21 mouse cellular contexts compared by ENCODE assay signal in the genomic region with DNA sequence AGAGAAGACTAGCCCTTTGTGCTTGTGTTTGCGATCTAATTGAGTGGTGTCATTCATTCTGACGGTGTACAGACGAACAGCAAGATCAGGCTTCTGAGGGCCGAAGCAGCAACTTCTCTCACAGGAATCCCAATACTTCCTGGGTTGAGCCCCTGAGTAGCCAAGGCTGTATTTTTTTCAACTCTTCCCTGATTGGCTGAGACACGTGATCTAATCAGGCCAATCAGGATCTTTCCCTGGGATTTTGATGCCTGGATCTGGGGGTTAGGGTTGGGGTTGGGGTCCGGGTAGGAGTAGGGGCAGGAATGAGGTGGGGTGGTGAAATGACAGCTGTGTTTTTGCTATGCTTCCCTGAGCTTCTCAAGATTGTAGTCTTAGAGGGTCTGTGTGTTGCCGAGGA. TPM values are rescaled to one million over a fixed set of nuclear protein-coding genes. Genes with fewer than 3 reads are reported as not detected.
DNase-seq lines count a peak whose midpoint lies in the region; ATAC-seq and TF ChIP-seq lines count a peak whose summit lies in the region.
"Had no signal": no experiment of that assay in that cellular context is flagged by ENCODE, and none has a peak within 500 bp of the region (broad histone marks: within the 10 kb centered on the region; RNA-seq: fewer than 3 reads in every experiment).

No protein-coding gene starts in this region.

- WGBS in midbrain, embryonic 14.5 days = 87% methylated on average over 7 of the region's 7 CpGs

- in situ Hi-C loops in ES-E14 (cut with MboI; ENCODE audit: low sequenced_read_pairs in 2 of 2, unreplicated experiment in 2 of 2) = no loop called here

- no peaks in the 10 kb centered on the region for H3K27me3 ChIP-seq in midbrain, embryonic 14.5 days (ENCODE audit: control insufficient read depth, insufficient read depth, low read length)
- H3K27me3 ChIP-seq: CH12.LX, Patski had no signal

- no peak for ATAC-seq in midbrain, embryonic 14.5 days (ENCODE audit: low FRiP score, low TSS enrichment)
- ATAC-seq: activated CD4-positive, CD25-positive, alpha-beta regulatory T cell, adult 4 months; CD4-positive, CD25-positive, alpha-beta regulatory T cell, adult 4 months; Patski had no signal

- H3K4me3 ChIP-seq in ES-E14 (ENCODE audit: insufficient read depth in 1 of 2, low read depth in 1 of 2, low read length in 2 of 2, poor library complexity in 1 of 2, severe bottlenecking in 1 of 2) = no peak overlapping the region
- no peak overlapping the region for H3K4me3 ChIP-seq in midbrain, embryonic 14.5 days (replicated peaks; ENCODE audit: low read depth, low read length)

- DNase-seq in ES-E14 (ENCODE audit: low read depth, low spot score) (no peak), R1 (ENCODE audit: low read depth, low spot score) (peak; percentile 54)
- no peak for DNase-seq in midbrain, embryonic 14.5 days
- no peak for DNase-seq in frontal cortex, adult 2 months (ENCODE audit: extremely low spot score in 1 of 2, low spot score in 1 of 2)
- DNase-seq: adrenal gland, adult 2 months; adrenal gland, adult 8-10 months; adrenal gland, postnatal 10 days; adrenal gland, postnatal 14 days; adrenal gland, postnatal 25 days; adrenal gland, postnatal 36 days; B cell, adult 2 months; cerebellum, adult 11 months; cerebellum, adult 11-12 months; cerebellum, adult 18-20 months; cerebellum, adult 2 months; cerebellum, adult 8-10 months had no signal

- H3K4me1 ChIP-seq in ES-E14 (ENCODE audit: control insufficient read depth in 2 of 2, insufficient read depth in 2 of 2, low read length in 2 of 2, poor library complexity in 1 of 2) = peaks cover 0 to 4% of the 10 kb centered on the region in 2 experiments; a peak in 1 of 4 replicates
- H3K4me1 ChIP-seq in midbrain, embryonic 14.5 days (ENCODE audit: control insufficient read depth, insufficient read depth, low read length) = no peaks in the 10 kb centered on the region

- H3K9me3 ChIP-seq in ES-E14 (ENCODE audit: control insufficient read depth, insufficient read depth, low read depth, low read length) = no peaks in the 10 kb centered on the region
- H3K9me3 ChIP-seq in midbrain, embryonic 14.5 days (ENCODE audit: control insufficient read depth, low read length) = no peaks in the 10 kb centered on the region
- H3K9me3 ChIP-seq: G1E had no signal

- no peak overlapping the region for H3K4me2 ChIP-seq in midbrain, embryonic 14.5 days (ENCODE audit: low read length)

- no peak overlapping the region for H3K27ac ChIP-seq in ES-E14 (ENCODE audit: insufficient read depth, low read depth, low read length, poor library complexity, severe bottlenecking)
- H3K27ac ChIP-seq in midbrain, embryonic 14.5 days (replicated peaks; ENCODE audit: low read depth, low read length) = no peak overlapping the region

- H3K9ac ChIP-seq in ES-E14 (ENCODE audit: insufficient read depth, low read depth, low read length, poor library complexity, severe bottlenecking) = no peak overlapping the region
- H3K9ac ChIP-seq in midbrain, embryonic 14.5 days (replicated peaks; ENCODE audit: low read length) = no peak overlapping the region

- H3K36me3 ChIP-seq in ES-E14 (ENCODE audit: control insufficient read depth, insufficient read depth, low read length, poor library complexity, severe bottlenecking) = no peaks in the 10 kb centered on the region
- H3K36me3 ChIP-seq in midbrain, embryonic 14.5 days (ENCODE audit: control insufficient read depth, insufficient read depth, low read length) = no peaks in the 10 kb centered on the region
- H3K36me3 ChIP-seq: G1E had no signal

TF ChIP-seq in ES-E14, 5 proteins besides CTCF, POLR2A, EP300 and RAD21:
- no peak for TF ChIP-seq CHD2 (IDR thresholded peaks at IDR 0.05; ENCODE audit: low read depth, low read length)
- TF ChIP-seq ZNF384 (IDR thresholded peaks at IDR 0.05; ENCODE audit: low read depth, low read length) = peak; percentile 76
- TF ChIP-seq MAFK (IDR thresholded peaks at IDR 0.05; ENCODE audit: insufficient read depth, low read depth, low read length) = no peak
- no peak for TF ChIP-seq HCFC1 (IDR thresholded peaks at IDR 0.05; ENCODE audit: borderline replicate concordance, insufficient read depth, low read length)

RNA-seq across cellular contexts. Expression of gene Bhlhe40, which starts 20.1 kb away (rescaled TPM):
- 13.0 and 15.8 TPM in 2 replicates for total RNA-seq in ES-E14 (2012; rRNA removed)
- polyA plus RNA-seq in midbrain, embryonic 14.5 days (2014; fragmentation: Nextera tagmentation; extraction: Ambion mirVana) = 3.8 and 4.6 TPM in 2 replicates
- polyA plus RNA-seq in frontal cortex, adult 2 months (2012; rRNA removed) = 55.7 and 63.4 TPM in 2 replicates

Comparison
In these comparisons a context has a peak if more than half of its experiments do, and no peak if none do; other contexts are left out.
1. RNA of gene Bhlhe40, which starts 20.1 kb away (polyA plus RNA-seq): 55.7 to 63.4 TPM in frontal cortex, adult 2 months; 3.8 to 4.6 TPM in midbrain, embryonic 14.5 days; every median in the first group is over 10 times any median in the second.